Mouse (Mus musculus) hindlimb bud, embryonic 11.5 days (tissue): Measurements from ENCODE around the gene Pygm.

Experiments used
- DNase-seq: peaks from one replicate; pipeline ENCODE4 v3.0.0-alpha.2; 2012; ENCODE audit warnings: low read depth, low spot score; ENCODE audit errors: extremely low spot score

Pygm gene

GRCm38 (mm10) chr19:6407109-6407508, 22.9 kb downstream of the Pygm start:
- DNase-seq = no peak

GRCm38 (mm10) chr19:6407816-6408510, 23.8 kb downstream of the Pygm start:
- DNase-seq = no peak

- DNase-seq = no peak
Observed at GRCm38 (mm10) chr19:6408749-6409148, 24.6 kb downstream of the Pygm start.

GRCm38 (mm10) chr19:6409176-6409575, 25.0 kb downstream of the Pygm start:
- DNase-seq = no peak

- DNase-seq = no peak
Observed at GRCm38 (mm10) chr19:6409936-6410335, 25.7 kb downstream of the Pygm start.

- DNase-seq = no peak
Observed at GRCm38 (mm10) chr19:6412798-6413197, 28.6 kb downstream of the Pygm start.

- DNase-seq = no peak
Observed at GRCm38 (mm10) chr19:6415454-6415853, 31.3 kb downstream of the Pygm start.

GRCm38 (mm10) chr19:6416124-6416770, 32.0 kb downstream of the Pygm start:
- DNase-seq = no peak

GRCm38 (mm10) chr19:6416894-6417761, 32.9 kb downstream of the Pygm start:
- no peak for DNase-seq

GRCm38 (mm10) chr19:6418233-6418879, 34.2 kb downstream of the Pygm start, which contains the start of gene Nrxn2:
Gene Nrxn2, plus strand, starts transcription at chr19:6418731.
- DNase-seq = no peak

- no peak for DNase-seq
Observed at GRCm38 (mm10) chr19:6418984-6419692, 34.9 kb downstream of the Pygm start.

GRCm38 (mm10) chr19:6419805-6420310, 35.7 kb downstream of the Pygm start:
- no peak for DNase-seq

- DNase-seq = no peak
Observed at GRCm38 (mm10) chr19:6420481-6421210, 36.4 kb downstream of the Pygm start.

GRCm38 (mm10) chr19:6421211-6421590, 37.0 kb downstream of the Pygm start:
- no peak for DNase-seq

GRCm38 (mm10) chr19:6422014-6422413, 37.8 kb downstream of the Pygm start:
- DNase-seq = no peak

GRCm38 (mm10) chr19:6423241-6423640, 39.0 kb downstream of the Pygm start:
- DNase-seq = no peak

- DNase-seq = no peak
Observed at GRCm38 (mm10) chr19:6424137-6424881, 40.1 kb downstream of the Pygm start.

GRCm38 (mm10) chr19:6425595-6425994, 41.4 kb downstream of the Pygm start:
- no peak for DNase-seq
